Mouse (Mus musculus): ENCODE data around the gene Elmo1. TPM values are rescaled to one million over a fixed set of nuclear protein-coding genes. Genes with fewer than 3 reads are reported as not detected.
A peak's percentile ranks its signal among the peaks of the same experiment; 100 is the strongest.

Elmo1 gene
- total RNA-seq, 2 experiments from 2014 or later = 46.6 to 46.9 TPM

GRCm38 (mm10) chr13:20150130-20150835 lies 59.9 kb downstream of the Elmo1 start:
- DNase-seq = no peak
- intact Hi-C loops (cut with DNase I) = no loop called here

- intact Hi-C loops (cut with DNase I) = no loop called here
- DNase-seq = no peak
Observed at GRCm38 (mm10) chr13:20151302-20151978, 61.0 kb downstream of the Elmo1 start.

- no peak for DNase-seq
- intact Hi-C loops (cut with DNase I) = no loop called here
Observed at GRCm38 (mm10) chr13:20157059-20157458, 66.7 kb downstream of the Elmo1 start.

- intact Hi-C loops (cut with DNase I) = no loop called here
Observed at GRCm38 (mm10) chr13:20157529-20157928, 67.1 kb downstream of the Elmo1 start.

GRCm38 (mm10) chr13:20163339-20163954 lies 73.1 kb downstream of the Elmo1 start:
- no peak for DNase-seq
- intact Hi-C loops (cut with DNase I) = no loop called here

More at GRCm38 (mm10) chr13:20157529-20157928, 67.1 kb downstream of the Elmo1 start:
- no peak for DNase-seq

- DNase-seq = no peak
- intact Hi-C loops (cut with DNase I) = no loop called here
Observed at GRCm38 (mm10) chr13:20164837-20165236, 74.4 kb downstream of the Elmo1 start.

- intact Hi-C loops (cut with DNase I) = no loop called here
- no peak for DNase-seq
Observed at GRCm38 (mm10) chr13:20173987-20174654, 83.7 kb downstream of the Elmo1 start.

- intact Hi-C loops (cut with DNase I) = no loop called here
- DNase-seq = no peak
Observed at GRCm38 (mm10) chr13:20174655-20175280, 84.4 kb downstream of the Elmo1 start.

- no peak for DNase-seq
- intact Hi-C loops (cut with DNase I) = no loop called here
Observed at GRCm38 (mm10) chr13:20180738-20181137, 90.3 kb downstream of the Elmo1 start.

GRCm38 (mm10) chr13:20181321-20181720 lies 90.9 kb downstream of the Elmo1 start:
- intact Hi-C loops (cut with DNase I) = no loop called here
- DNase-seq = no peak

- DNase-seq = peak; percentile 40
- intact Hi-C loops (cut with DNase I) = no loop called here
Observed at GRCm38 (mm10) chr13:20182239-20182825, 91.9 kb downstream of the Elmo1 start.

GRCm38 (mm10) chr13:20183512-20184238 lies 93.3 kb downstream of the Elmo1 start:
- intact Hi-C loops (cut with DNase I) = no loop called here
- DNase-seq = peak; percentile 57

- intact Hi-C loops (cut with DNase I) = no loop called here
- no peak for DNase-seq
Observed at GRCm38 (mm10) chr13:20184239-20185033, 94.0 kb downstream of the Elmo1 start.

- DNase-seq = no peak
- intact Hi-C loops (cut with DNase I) = no loop called here
Observed at GRCm38 (mm10) chr13:20185034-20185846, 94.8 kb downstream of the Elmo1 start.

GRCm38 (mm10) chr13:20185847-20186213 lies 95.4 kb downstream of the Elmo1 start:
- DNase-seq = no peak
- intact Hi-C loops (cut with DNase I) = no loop called here

GRCm38 (mm10) chr13:20187647-20188046 lies 97.3 kb downstream of the Elmo1 start:
- intact Hi-C loops (cut with DNase I) = no loop called here
- DNase-seq = no peak

- intact Hi-C loops (cut with DNase I) = no loop called here
- no peak for DNase-seq
Observed at GRCm38 (mm10) chr13:20192009-20192584, 101.7 kb downstream of the Elmo1 start.

- intact Hi-C loops (cut with DNase I) = no loop called here
- DNase-seq = no peak
Observed at GRCm38 (mm10) chr13:20200582-20200981, 110.2 kb downstream of the Elmo1 start.
